In the genomic region with DNA sequence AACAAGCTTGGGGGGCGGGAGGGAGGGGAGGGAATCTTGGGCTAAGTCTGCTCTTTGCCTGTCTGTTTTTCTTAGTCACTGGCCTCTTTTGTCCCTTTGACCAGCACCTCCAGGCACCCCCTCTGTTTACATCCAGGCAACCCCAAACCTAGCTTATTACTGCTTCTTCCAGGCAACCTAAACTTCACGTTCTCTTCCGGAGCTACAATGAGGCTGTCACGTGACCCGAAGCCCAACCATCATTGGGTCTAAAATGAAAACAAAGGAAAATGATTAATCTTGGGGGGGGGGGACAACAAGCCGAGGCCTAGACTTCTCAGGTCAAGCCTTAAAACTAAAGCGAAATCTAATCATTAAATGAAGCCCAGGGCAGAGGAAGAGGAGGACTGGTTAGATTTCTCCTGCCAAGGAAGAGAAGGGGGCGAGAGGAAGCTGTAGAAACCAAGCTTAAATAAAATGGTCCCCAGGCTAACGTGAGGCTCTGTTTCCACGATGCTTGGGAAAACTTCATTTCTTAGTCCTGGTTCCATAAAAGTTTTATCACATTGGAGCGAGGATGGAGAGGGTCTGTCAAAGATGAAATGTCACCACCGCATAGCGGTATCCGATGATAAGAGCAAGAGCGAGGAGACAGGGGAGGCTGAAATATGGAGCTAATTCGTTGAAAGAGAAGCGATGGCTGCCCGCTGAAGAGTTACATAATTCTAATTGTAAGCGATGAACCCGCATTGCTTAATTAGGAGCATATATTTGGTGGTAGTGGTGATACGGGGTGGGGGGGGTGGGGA, we compare ENCODE assay signal across 13 mouse cellular contexts. TPM values are rescaled to one million over a fixed set of nuclear protein-coding genes. Genes with fewer than 3 reads are reported as not detected.
DNase-seq lines count a peak whose midpoint lies in the region; ATAC-seq and TF ChIP-seq lines count a peak whose summit lies in the region.
"Had no signal": no experiment of that assay in that cellular context is flagged by ENCODE, and none has a peak within 500 bp of the region (broad histone marks: within the 10 kb centered on the region; RNA-seq: fewer than 3 reads in every experiment).

No protein-coding gene starts in this region.

- peak overlapping the region; percentile 10 for H3K27ac ChIP-seq in heart, embryonic 13.5 days (replicated peaks)
- H3K27ac ChIP-seq in neural tube, embryonic 12.5 days = peak overlapping the region; percentile 92
- no peak overlapping the region for H3K27ac ChIP-seq in left cerebral cortex, adult 2 months
- H3K27ac ChIP-seq: gastrocnemius, adult 2 months had no signal

- no peaks in the 10 kb centered on the region for H3K36me3 ChIP-seq in heart, embryonic 13.5 days
- peaks cover 30% of the 10 kb centered on the region for H3K36me3 ChIP-seq in neural tube, embryonic 12.5 days

- peaks cover 97% of the 10 kb centered on the region for H3K27me3 ChIP-seq in heart, embryonic 13.5 days (replicated peaks)
- H3K27me3 ChIP-seq in neural tube, embryonic 12.5 days (replicated peaks) = no peaks in the 10 kb centered on the region

- 15% methylated on average over 21 of the region's 21 CpGs for WGBS in heart, embryonic 13.5 days
- WGBS in neural tube, embryonic 12.5 days = 2% methylated on average over 21 of the region's 21 CpGs

- intact Hi-C loops in gastrocnemius, postnatal 36 days (cut with DNase I) = no loop called here
- intact Hi-C loops in left cerebral cortex, adult 2 months (cut with DNase I) = no loop called here

- peak overlapping the region; percentile 4; the same call in 1 of the 2 replicates for H3K9ac ChIP-seq in heart, embryonic 13.5 days
- peak overlapping the region; percentile 100 for H3K9ac ChIP-seq in neural tube, embryonic 12.5 days

- H3K4me1 ChIP-seq in heart, embryonic 13.5 days = peaks cover 45% of the 10 kb centered on the region
- H3K4me1 ChIP-seq in neural tube, embryonic 12.5 days = peaks cover 73% of the 10 kb centered on the region

- no peak for DNase-seq in heart, adult 8-10 months (ENCODE audit: low spot score)
- DNase-seq in embryo, embryonic 11 days = peak; percentile 82
- peak; percentile 78 to 81 for DNase-seq in kidney, adult 8-10 months
- no peak for DNase-seq in T-cell, adult 2 months (ENCODE audit: low spot score)
- no peak for DNase-seq in gastrocnemius, postnatal 36 days
- DNase-seq in left cerebral cortex, adult 2 months (ENCODE audit: extremely low spot score in 1 of 2, low spot score in 2 of 2) = no peak
- DNase-seq: gastrocnemius, adult 2 months; left cerebral cortex, postnatal 4 days had no signal

- ATAC-seq in heart, embryonic 13.5 days (ENCODE audit: extremely low read depth, insufficient number of reproducible peaks, low FRiP score, low TSS enrichment) = no peak
- no peak for ATAC-seq in neural tube, embryonic 12.5 days (ENCODE audit: low FRiP score, low read depth)
- ATAC-seq: activated CD4-positive, CD25-positive, alpha-beta regulatory T cell, adult 4 months; CD4-positive, CD25-positive, alpha-beta regulatory T cell, adult 4 months had no signal

- peak overlapping the region; percentile 33 for H3K4me2 ChIP-seq in heart, embryonic 13.5 days
- H3K4me2 ChIP-seq in neural tube, embryonic 12.5 days (replicated peaks) = peak overlapping the region; percentile 61

- no peak for TF ChIP-seq CTCF in left cerebral cortex, adult 2 months (IDR thresholded peaks at IDR 0.05)

- no peak overlapping the region for H3K4me3 ChIP-seq in heart, embryonic 13.5 days
- peak overlapping the region; percentile 29 for H3K4me3 ChIP-seq in neural tube, embryonic 12.5 days
- H3K4me3 ChIP-seq in left cerebral cortex, adult 2 months = no peak overlapping the region
- H3K4me3 ChIP-seq: gastrocnemius, adult 2 months had no signal

- no peaks in the 10 kb centered on the region for H3K9me3 ChIP-seq in heart, embryonic 13.5 days
- H3K9me3 ChIP-seq in neural tube, embryonic 12.5 days = no peaks in the 10 kb centered on the region

RNA-seq across cellular contexts. Expression of gene Hoxb2, which starts 2.0 kb away (rescaled TPM):
- polyA plus RNA-seq in heart, embryonic 13.5 days (2015; fragmentation: Nextera tagmentation; extraction: Ambion mirVana) = 3.6 and 5.9 TPM in 2 replicates
- total RNA-seq in heart, adult 8-10 months (2022) = under 1 TPM; 0.38 to 0.80 (median 0.64) TPM
- 109 and 119 TPM in 2 replicates for polyA plus RNA-seq in neural tube, embryonic 12.5 days (2016; fragmentation: Nextera tagmentation; extraction: Ambion mirVana)
- under 1 TPM in 1 of 2 experiments, not detected in 1; 0.12 TPM for total RNA-seq in gastrocnemius, postnatal 36 days (2021)
- total RNA-seq in left cerebral cortex, adult 2 months (2021) = not detected
- total RNA-seq: left cerebral cortex, postnatal 4 days; monocyte, adult 5-6 weeks had no signal
- polyA plus RNA-seq: activated CD4-positive, CD25-positive, alpha-beta regulatory T cell, adult 4 months had no signal

RNA-seq across cellular contexts. Expression of gene Hoxb1, which starts 17.2 kb away (rescaled TPM):
- polyA plus RNA-seq in heart, embryonic 13.5 days (2015; fragmentation: Nextera tagmentation; extraction: Ambion mirVana) = 0.17 and 0.18 TPM in 2 replicates
- total RNA-seq in heart, adult 8-10 months (2022) = not detected
- polyA plus RNA-seq in neural tube, embryonic 12.5 days (2016; fragmentation: Nextera tagmentation; extraction: Ambion mirVana) = 8.1 and 8.8 TPM in 2 replicates
- not detected for total RNA-seq in gastrocnemius, postnatal 36 days (2021)
- not detected for total RNA-seq in left cerebral cortex, adult 2 months (2021)
- total RNA-seq: gastrocnemius, adult 2 months; left cerebral cortex, postnatal 4 days; monocyte, adult 5-6 weeks had no signal
- polyA plus RNA-seq: activated CD4-positive, CD25-positive, alpha-beta regulatory T cell, adult 4 months; CD4-positive, CD25-positive, alpha-beta regulatory T cell, adult 4 months had no signal

RNA-seq across cellular contexts. Expression of gene Hoxb3, which starts 25.2 kb away (rescaled TPM):
- 0.31 and 1.1 TPM in 2 replicates for polyA plus RNA-seq in heart, embryonic 13.5 days (2015; fragmentation: Nextera tagmentation; extraction: Ambion mirVana)
- total RNA-seq in heart, adult 8-10 months (2022) = under 1 TPM; 0.25 to 0.37 (median 0.30) TPM
- 21.2 and 26.5 TPM in 2 replicates for polyA plus RNA-seq in neural tube, embryonic 12.5 days (2016; fragmentation: Nextera tagmentation; extraction: Ambion mirVana)
- total RNA-seq in gastrocnemius, postnatal 36 days (2021) = under 1 TPM; 0.38 to 0.54 TPM
- total RNA-seq in left cerebral cortex, adult 2 months (2021) = not detected
- total RNA-seq: left cerebral cortex, postnatal 4 days had no signal
- polyA plus RNA-seq: activated CD4-positive, CD25-positive, alpha-beta regulatory T cell, adult 4 months had no signal

RNA-seq across cellular contexts. Expression of gene Hoxb4, which starts 30.3 kb away (rescaled TPM):
- polyA plus RNA-seq in heart, embryonic 13.5 days (2015; fragmentation: Nextera tagmentation; extraction: Ambion mirVana) = 0.43 and 0.59 TPM in 2 replicates
- total RNA-seq in heart, adult 8-10 months (2022) = under 1 TPM; 0.35 to 0.63 (median 0.53) TPM
- polyA plus RNA-seq in neural tube, embryonic 12.5 days (2016; fragmentation: Nextera tagmentation; extraction: Ambion mirVana) = 10.2 and 15.1 TPM in 2 replicates
- total RNA-seq in gastrocnemius, postnatal 36 days (2021) = under 1 TPM; 0.23 to 0.54 TPM
- total RNA-seq in left cerebral cortex, adult 2 months (2021) = not detected
- total RNA-seq: left cerebral cortex, postnatal 4 days had no signal

RNA-seq across cellular contexts. Expression of gene Hoxb5, which starts 45.2 kb away (rescaled TPM):
- polyA plus RNA-seq in heart, embryonic 13.5 days (2015; fragmentation: Nextera tagmentation; extraction: Ambion mirVana) = 3.8 and 5.5 TPM in 2 replicates
- total RNA-seq in heart, adult 8-10 months (2022) = under 1 TPM in 1 of 4 experiments, not detected in 3; 0.11 TPM
- 79.2 and 94.7 TPM in 2 replicates for polyA plus RNA-seq in neural tube, embryonic 12.5 days (2016; fragmentation: Nextera tagmentation; extraction: Ambion mirVana)
- total RNA-seq in gastrocnemius, postnatal 36 days (2021) = under 1 TPM; 0.52 to 0.61 TPM
- total RNA-seq in left cerebral cortex, adult 2 months (2021) = not detected
- total RNA-seq: left cerebral cortex, postnatal 4 days; monocyte, adult 5-6 weeks had no signal
- polyA plus RNA-seq: activated CD4-positive, CD25-positive, alpha-beta regulatory T cell, adult 4 months; CD4-positive, CD25-positive, alpha-beta regulatory T cell, adult 4 months had no signal

Comparison
In these comparisons a context has a peak if more than half of its experiments do, and no peak if none do; other contexts are left out.
1. DNase-seq: peak in embryo, embryonic 11 days (single experiment) and kidney, adult 8-10 months (2 of 2); none in heart, adult 8-10 months (single experiment), T-cell, adult 2 months (single experiment), gastrocnemius, postnatal 36 days (0 of 2) and left cerebral cortex, adult 2 months (0 of 2).